Mouse (Mus musculus): ENCODE results near the gene Elfn2. TPM values are rescaled to one million over a fixed set of nuclear protein-coding genes. Genes with fewer than 3 reads are reported as not detected.

The Elfn2 gene
- polyA plus RNA-seq, 1 experiment: 0.02 TPM

DNA sequence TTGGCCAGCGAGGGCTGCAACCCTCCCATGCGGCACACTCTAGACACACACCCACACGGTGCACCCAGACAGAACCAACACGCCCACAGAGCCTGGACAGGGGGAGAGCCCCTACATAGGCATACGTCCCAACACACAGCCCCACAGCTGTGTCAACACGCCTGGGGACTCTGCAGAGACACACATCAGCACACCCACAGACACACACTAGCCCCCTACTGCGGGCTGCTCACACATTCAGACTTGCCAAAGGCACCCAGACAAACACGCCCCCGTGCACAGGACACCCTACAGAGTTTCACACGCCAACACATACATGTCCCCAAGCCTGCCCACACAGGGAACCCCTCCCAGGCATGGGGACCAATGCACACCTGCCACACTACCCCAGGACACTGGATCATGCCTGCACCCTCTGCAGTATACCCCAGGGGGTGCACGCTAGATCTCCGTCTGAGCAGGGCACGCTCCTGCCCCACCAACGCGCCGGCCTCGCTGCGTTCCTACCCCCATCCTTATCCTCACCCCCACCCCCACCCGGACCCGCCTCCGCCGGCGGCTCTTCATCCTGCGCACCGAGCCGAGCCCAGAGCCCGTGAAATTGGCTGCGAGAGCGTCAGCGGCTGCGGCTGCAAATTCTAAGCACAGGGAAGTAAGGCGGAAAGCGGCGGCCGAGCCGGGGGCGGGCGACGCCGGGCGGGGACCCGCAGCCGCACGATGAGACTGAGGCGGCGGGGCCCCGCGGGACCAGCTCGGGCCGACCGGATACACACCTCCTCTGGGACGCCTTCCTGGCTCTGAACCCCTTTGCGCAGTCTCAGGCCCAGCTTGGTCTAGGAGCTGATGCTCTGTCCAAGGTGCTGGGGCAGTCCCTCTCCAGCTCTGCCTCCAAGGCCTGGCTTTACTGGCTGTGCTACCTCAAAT lies 6.0 kb downstream of the Elfn2 start:
- Histone ChIP-seq H3K4me1 (ENCODE audit: control insufficient read depth, insufficient read depth, low read length) (no peaks in the 10 kb centered on the region), H3K4me3 (replicated peaks; ENCODE audit: extremely low read depth, low read depth, low read length) (no peak overlapping the region)
- no peak for DNase-seq
- 8% methylated on average over 53 of the region's 53 CpGs for WGBS
- TF ChIP-seq CTCF (IDR thresholded peaks at IDR 0.05; ENCODE audit: insufficient read depth, low read length) (no peak), POLR2A (IDR thresholded peaks at IDR 0.05; ENCODE audit: borderline replicate concordance, extremely low read depth, low read depth, low read length) (no peak)

DNA sequence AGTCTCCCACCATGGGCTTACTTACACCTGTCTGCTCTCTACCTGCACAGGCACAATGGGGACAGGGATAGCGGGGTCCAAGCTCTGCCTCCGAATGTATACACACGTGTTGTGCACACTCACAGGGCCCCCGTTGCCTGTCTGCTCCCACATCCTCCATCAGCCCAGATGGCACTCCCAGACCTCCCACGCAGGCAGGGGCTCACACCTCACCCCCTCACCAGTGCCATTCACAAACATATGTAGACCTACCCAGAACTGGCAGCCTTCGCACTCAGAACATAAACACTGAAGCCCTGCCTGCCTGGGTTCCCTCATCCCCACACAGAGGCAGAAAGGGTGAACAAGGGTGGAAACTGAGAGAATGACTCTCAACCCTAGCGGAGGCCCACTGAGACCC lies 6.6 kb downstream of the Elfn2 start:
- DNase-seq: no peak
- H3K4me3 ChIP-seq (replicated peaks; ENCODE audit: extremely low read depth, low read depth, low read length): no peak overlapping the region
- no peak for TF ChIP-seq CTCF (IDR thresholded peaks at IDR 0.05; ENCODE audit: insufficient read depth, low read length)
- 67% methylated on average over 7 of the region's 7 CpGs for WGBS
- H3K4me1 ChIP-seq (ENCODE audit: control insufficient read depth, insufficient read depth, low read length): no peaks in the 10 kb centered on the region

DNA sequence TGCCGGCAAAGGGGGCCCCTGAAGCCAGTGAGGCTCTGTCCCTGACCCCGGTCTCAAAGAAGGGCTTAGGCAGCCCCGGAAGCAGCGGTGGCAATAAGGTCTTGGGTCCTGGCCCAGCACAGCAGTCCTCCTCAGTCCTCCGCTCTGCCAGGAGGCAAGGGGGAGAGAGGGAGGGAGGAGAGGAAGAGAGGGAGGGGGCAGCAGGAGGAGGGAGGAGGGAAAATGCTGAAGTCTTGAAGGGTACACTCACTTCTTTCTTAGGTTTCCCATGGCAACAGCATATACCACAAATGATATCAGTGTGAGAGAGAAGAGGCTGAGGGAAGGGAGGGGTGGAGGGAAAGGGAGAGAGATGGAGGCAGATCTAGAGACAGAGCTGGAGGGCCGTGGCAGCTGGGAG lies 7.9 kb downstream of the Elfn2 start:
- no peaks in the 10 kb centered on the region for H3K4me1 ChIP-seq (ENCODE audit: control insufficient read depth, insufficient read depth, low read length)
- TF ChIP-seq CTCF (IDR thresholded peaks at IDR 0.05; ENCODE audit: insufficient read depth, low read length) (no peak), POLR2A (IDR thresholded peaks at IDR 0.05; ENCODE audit: borderline replicate concordance, extremely low read depth, low read depth, low read length) (no peak)
- DNase-seq: no peak
- 47% methylated on average over 6 of the region's 6 CpGs for WGBS
- H3K4me3 ChIP-seq (replicated peaks; ENCODE audit: extremely low read depth, low read depth, low read length): no peak overlapping the region

DNA sequence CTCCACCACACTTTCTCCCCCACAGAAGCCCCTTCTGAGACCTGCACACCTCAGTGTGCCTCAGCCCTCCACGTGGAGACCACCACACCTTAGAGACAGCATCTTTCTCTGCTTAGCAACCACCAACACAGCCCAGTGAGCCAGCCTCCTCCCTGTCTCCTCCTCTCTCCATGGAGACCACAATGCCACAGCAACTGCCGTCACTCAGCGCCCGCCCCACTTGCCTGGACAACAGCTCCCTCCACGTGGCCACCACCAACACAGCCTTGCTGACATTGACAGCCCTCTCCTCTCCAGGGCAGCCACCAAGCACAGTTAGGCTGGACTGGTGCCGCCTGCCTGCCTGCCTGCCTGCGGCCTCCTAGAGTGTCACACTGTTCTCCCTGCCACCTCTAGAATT lies 8.8 kb downstream of the Elfn2 start:
- WGBS: 44% methylated on average over 7 of the region's 7 CpGs
- Histone ChIP-seq H3K4me1 (ENCODE audit: control insufficient read depth, insufficient read depth, low read length) (no peaks in the 10 kb centered on the region), H3K4me3 (replicated peaks; ENCODE audit: extremely low read depth, low read depth, low read length) (no peak overlapping the region)
- TF ChIP-seq POLR2A (IDR thresholded peaks at IDR 0.05; ENCODE audit: borderline replicate concordance, extremely low read depth, low read depth, low read length) (no peak), CTCF (IDR thresholded peaks at IDR 0.05; ENCODE audit: insufficient read depth, low read length) (no peak)
- no peak for DNase-seq

DNA sequence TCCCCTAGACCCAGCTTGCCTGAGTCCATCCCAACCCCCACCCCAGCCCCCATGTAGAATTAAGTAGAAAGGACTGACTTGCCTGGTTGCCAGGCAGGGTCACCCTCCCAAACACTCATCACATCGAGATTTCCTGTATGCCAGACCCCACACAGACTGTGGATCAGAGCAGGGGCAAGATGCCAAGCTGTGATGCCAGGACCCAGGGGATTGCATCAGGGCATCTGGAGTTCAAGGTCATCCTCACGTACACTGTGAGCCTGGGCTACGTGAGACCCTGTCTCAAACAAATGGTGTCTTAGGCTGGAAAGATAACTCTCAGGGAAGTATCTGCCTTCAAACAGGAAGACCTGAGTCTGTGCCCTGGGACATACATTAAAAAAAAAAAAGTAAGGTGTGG lies 11.9 kb downstream of the Elfn2 start:
- TF ChIP-seq CTCF (IDR thresholded peaks at IDR 0.05; ENCODE audit: insufficient read depth, low read length) (no peak), POLR2A (IDR thresholded peaks at IDR 0.05; ENCODE audit: borderline replicate concordance, extremely low read depth, low read depth, low read length) (no peak)
- DNase-seq: no peak
- 30% methylated on average over 3 of the region's 3 CpGs for WGBS
- Histone ChIP-seq H3K4me3 (replicated peaks; ENCODE audit: extremely low read depth, low read depth, low read length) (no peak overlapping the region), H3K4me1 (ENCODE audit: control insufficient read depth, insufficient read depth, low read length) (no peaks in the 10 kb centered on the region)

DNA sequence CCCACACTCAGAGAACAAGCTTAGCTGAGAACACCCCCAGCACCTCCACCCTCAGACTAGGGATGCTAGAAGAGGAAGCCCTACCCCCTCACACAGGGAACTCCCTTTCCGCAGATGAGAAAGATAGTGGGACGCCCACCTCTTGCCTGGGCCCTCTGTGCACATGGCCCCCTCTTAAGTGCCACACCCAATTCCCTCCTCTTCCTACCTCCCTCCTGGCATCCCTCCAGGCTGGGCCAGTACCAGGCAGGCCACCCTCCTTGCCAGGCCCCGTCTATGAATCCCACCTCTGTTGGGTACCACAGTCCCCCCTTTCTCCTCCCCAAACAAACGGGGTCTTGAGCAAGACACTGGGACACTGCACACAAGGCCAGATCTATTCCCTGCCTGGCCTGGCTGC lies 13.7 kb downstream of the Elfn2 start:
- TF ChIP-seq CTCF (IDR thresholded peaks at IDR 0.05; ENCODE audit: insufficient read depth, low read length) (no peak), POLR2A (IDR thresholded peaks at IDR 0.05; ENCODE audit: borderline replicate concordance, extremely low read depth, low read depth, low read length) (no peak)
- Histone ChIP-seq H3K4me1 (ENCODE audit: control insufficient read depth, insufficient read depth, low read length) (no peaks in the 10 kb centered on the region), H3K4me3 (replicated peaks; ENCODE audit: extremely low read depth, low read depth, low read length) (no peak overlapping the region)
- DNase-seq: no peak
- 43% methylated on average over 4 of the region's 4 CpGs for WGBS

DNA sequence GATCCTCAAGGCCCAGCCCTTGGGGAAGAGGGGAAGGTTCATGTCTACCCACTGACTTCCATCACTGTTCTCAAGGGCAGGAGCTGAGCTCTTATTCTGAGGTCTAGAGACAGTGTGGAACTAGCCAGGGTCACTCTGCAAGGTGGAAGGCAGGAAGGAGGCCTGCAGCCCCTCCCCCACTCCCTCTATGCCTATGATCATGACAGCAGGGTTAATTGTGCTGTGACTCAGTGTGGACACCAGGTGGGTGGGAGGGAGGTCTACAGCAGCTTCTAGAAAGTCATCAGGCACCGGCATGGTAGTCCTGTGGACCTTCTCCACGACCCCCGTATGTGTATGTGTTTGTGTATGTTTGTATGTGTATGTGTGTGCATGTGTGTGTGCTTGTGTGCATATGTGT lies 14.6 kb downstream of the Elfn2 start:
- Histone ChIP-seq H3K4me3 (replicated peaks; ENCODE audit: extremely low read depth, low read depth, low read length) (no peak overlapping the region), H3K4me1 (ENCODE audit: control insufficient read depth, insufficient read depth, low read length) (no peaks in the 10 kb centered on the region)
- 87% methylated on average over 3 of the region's 3 CpGs for WGBS
- DNase-seq: no peak
- TF ChIP-seq CTCF (IDR thresholded peaks at IDR 0.05; ENCODE audit: insufficient read depth, low read length) (no peak), POLR2A (IDR thresholded peaks at IDR 0.05; ENCODE audit: borderline replicate concordance, extremely low read depth, low read depth, low read length) (no peak)

DNA sequence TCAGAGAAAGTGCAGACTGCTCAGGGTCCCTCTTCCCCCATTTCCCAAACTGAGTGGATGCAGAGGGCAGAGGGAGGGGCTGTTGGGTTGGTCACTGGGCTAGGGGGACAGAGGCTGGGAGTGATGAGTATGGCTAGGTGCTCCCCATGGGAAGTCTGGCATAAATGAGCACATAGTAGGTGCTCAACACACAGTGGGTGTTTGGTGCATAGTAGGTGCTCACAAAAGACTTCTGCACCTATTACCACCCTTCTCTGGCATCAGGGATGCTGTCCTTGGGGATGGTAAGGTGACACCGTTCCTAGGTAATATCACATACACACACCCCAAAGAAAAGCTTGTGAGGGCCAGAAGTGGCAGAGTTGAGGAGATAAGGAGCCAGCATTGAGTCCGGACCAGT lies 18.2 kb downstream of the Elfn2 start:
- DNase-seq: no peak
- Histone ChIP-seq H3K4me3 (replicated peaks; ENCODE audit: extremely low read depth, low read depth, low read length) (no peak overlapping the region), H3K4me1 (ENCODE audit: control insufficient read depth, insufficient read depth, low read length) (no peaks in the 10 kb centered on the region)
- 62% methylated on average over 2 of the region's 2 CpGs for WGBS
- no peak for TF ChIP-seq CTCF (IDR thresholded peaks at IDR 0.05; ENCODE audit: insufficient read depth, low read length)
- no peak for TF ChIP-seq POLR2A (IDR thresholded peaks at IDR 0.05; ENCODE audit: borderline replicate concordance, extremely low read depth, low read depth, low read length)

DNA sequence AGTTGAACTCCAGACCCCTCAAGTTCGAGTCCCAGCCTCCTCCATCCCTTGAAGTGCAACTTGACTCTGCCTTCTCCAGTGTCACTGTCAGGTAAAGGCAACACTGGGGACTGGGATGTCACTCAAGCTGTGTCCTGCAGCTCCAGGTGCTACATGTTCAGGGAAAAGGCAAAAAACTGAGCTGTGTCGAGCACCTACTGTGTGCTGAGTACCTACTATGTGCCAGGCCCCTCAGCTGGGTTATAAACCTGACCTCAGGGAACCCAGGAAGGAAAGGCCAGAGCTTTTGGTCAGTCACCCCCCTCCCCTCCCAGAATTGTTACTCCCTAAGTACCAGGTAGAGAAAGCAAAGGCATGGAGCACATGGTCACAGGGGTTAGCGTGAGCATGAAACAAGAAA lies 19.1 kb downstream of the Elfn2 start:
- 46% methylated on average over 3 of the region's 3 CpGs for WGBS
- DNase-seq: no peak
- H3K4me1 ChIP-seq (ENCODE audit: control insufficient read depth, insufficient read depth, low read length): no peaks in the 10 kb centered on the region
- TF ChIP-seq CTCF (IDR thresholded peaks at IDR 0.05; ENCODE audit: insufficient read depth, low read length): no peak
- H3K4me3 ChIP-seq (replicated peaks; ENCODE audit: extremely low read depth, low read depth, low read length): no peak overlapping the region

DNA sequence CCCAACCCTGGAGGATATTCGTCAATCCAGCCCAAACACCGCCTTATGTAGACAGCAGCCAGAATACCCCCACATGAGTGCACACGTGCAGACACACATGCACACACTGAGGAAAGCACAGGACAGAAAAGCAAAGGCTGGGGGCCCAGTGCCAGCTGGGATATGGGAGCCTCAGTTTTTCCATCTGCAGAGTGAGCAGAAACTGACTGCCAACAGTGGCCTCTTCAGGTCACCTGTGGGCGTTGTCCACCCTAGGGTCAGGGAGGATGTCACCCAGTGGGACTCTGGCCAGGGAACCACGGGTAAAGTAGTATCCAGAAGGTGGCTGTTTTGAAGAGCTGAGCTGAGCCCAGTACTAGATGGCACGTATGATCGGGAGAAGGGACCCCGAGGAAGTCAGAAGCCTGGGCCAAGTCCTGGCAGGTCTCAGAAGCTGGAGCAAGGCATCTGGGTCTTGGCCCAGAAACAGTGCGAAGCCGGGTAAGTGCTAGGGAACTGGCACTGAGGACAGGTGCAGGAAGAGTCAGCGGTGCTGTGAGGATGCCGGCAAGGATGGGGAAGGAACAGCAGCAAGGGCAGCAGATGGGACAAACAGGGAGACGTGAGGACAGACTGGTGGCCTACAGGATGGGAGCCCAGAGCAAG lies 20.0 kb downstream of the Elfn2 start:
- 74% methylated on average over 13 of the region's 13 CpGs for WGBS
- no peak for TF ChIP-seq POLR2A (IDR thresholded peaks at IDR 0.05; ENCODE audit: borderline replicate concordance, extremely low read depth, low read depth, low read length)
- TF ChIP-seq CTCF (IDR thresholded peaks at IDR 0.05; ENCODE audit: insufficient read depth, low read length): no peak
- Histone ChIP-seq H3K4me3 (replicated peaks; ENCODE audit: extremely low read depth, low read depth, low read length) (no peak overlapping the region), H3K4me1 (ENCODE audit: control insufficient read depth, insufficient read depth, low read length) (no peaks in the 10 kb centered on the region)
- DNase-seq: no peak

Measured in lung, adult 2 months (tissue).